Mouse (Mus musculus): ENCODE measurements around the gene Gabrd.

GRCm38 (mm10) chr4:155356354-155356753 is 41.6 kb downstream of the Gabrd start:
- TF ChIP-seq E2F4 (IDR thresholded peaks at IDR 0.05; ENCODE audit: borderline replicate concordance, low read depth, low read length), result no peak
- TF ChIP-seq POLR2A (IDR thresholded peaks at IDR 0.05; ENCODE audit: control insufficient read depth in 1 of 2, insufficient read depth in 1 of 2, low read depth in 1 of 2, low read length in 2 of 2, poor library complexity in 1 of 2), result no peak
- TF ChIP-seq CTCF (IDR thresholded peaks at IDR 0.05 in 2 of 3, conservative IDR thresholded peaks at IDR 0.05 in 1 of 3; ENCODE audit: control insufficient read depth in 1 of 3, insufficient read depth in 1 of 3, low read depth in 2 of 3, low read length in 3 of 3, poor library complexity in 1 of 3, severe bottlenecking in 1 of 3), result no peak
- TF ChIP-seq MYB (IDR thresholded peaks at IDR 0.05; ENCODE audit: low read depth, low read length), result no peak
- TF ChIP-seq ZC3H11A (IDR thresholded peaks at IDR 0.05; ENCODE audit: low read depth, low read length), result no peak
- TF ChIP-seq CHD2 (IDR thresholded peaks at IDR 0.05; ENCODE audit: low read length), result no peak

All from MEL (cell line).